Mouse (Mus musculus): ENCODE results near the gene Fabp1. TPM values are rescaled to one million over a fixed set of nuclear protein-coding genes. Genes with fewer than 3 reads are reported as not detected.

Gene Fabp1
- total and polyA plus RNA-seq, 3 experiments = not detected

GRCm38 (mm10) chr6:71162269-71162668, 37.4 kb upstream of the Fabp1 start:
- Histone ChIP-seq H3K9me3 (replicated peaks) (no peaks in the 10 kb centered on the region), H3K27me3 (ENCODE audit: insufficient read depth, low read length) (peaks cover 19% of the 10 kb centered on the region), H3K36me3 (replicated peaks) (no peaks in the 10 kb centered on the region), H3K4me1 (ENCODE audit: insufficient read depth, low read depth, low read length) (peaks cover 4% of the 10 kb centered on the region; the same call in 1 of the 2 replicates), H3K4me3 (ENCODE audit: low read depth, low read length) (no peak overlapping the region)
- DNase-seq (ENCODE audit: low spot score) = no peak
- TF ChIP-seq TAL1 (conservative IDR thresholded peaks at IDR 0.05; ENCODE audit: low read depth, low read length) = no peak
- no peak for TF ChIP-seq POLR2AphosphoS5 (IDR thresholded peaks at IDR 0.05; ENCODE audit: insufficient replicate concordance, low read depth, low read length)
- no peak for TF ChIP-seq GATA2 (IDR thresholded peaks at IDR 0.05; ENCODE audit: borderline replicate concordance, low read depth, low read length)
- no peak for TF ChIP-seq GATA1 (IDR thresholded peaks at IDR 0.05; ENCODE audit: borderline replicate concordance, low read length)
- ATAC-seq (ENCODE audit: extremely low read depth, insufficient number of reproducible peaks, low FRiP score, poor library complexity, severe bottlenecking) = no peak

GRCm38 (mm10) chr6:71164394-71164793, 35.2 kb upstream of the Fabp1 start:
- TF ChIP-seq GATA1 (IDR thresholded peaks at IDR 0.05; ENCODE audit: borderline replicate concordance, low read length) (no peak), TAL1 (conservative IDR thresholded peaks at IDR 0.05; ENCODE audit: low read depth, low read length) (no peak), POLR2AphosphoS5 (IDR thresholded peaks at IDR 0.05; ENCODE audit: insufficient replicate concordance, low read depth, low read length) (no peak), GATA2 (IDR thresholded peaks at IDR 0.05; ENCODE audit: borderline replicate concordance, low read depth, low read length) (no peak), CTCF (IDR thresholded peaks at IDR 0.05; ENCODE audit: low read depth, low read length) (no peak)
- no peak overlapping the region for H3K4me3 ChIP-seq (ENCODE audit: low read depth, low read length)
- peaks cover 10% of the 10 kb centered on the region; the same call in 1 of the 2 replicates for H3K27me3 ChIP-seq (ENCODE audit: insufficient read depth, low read length)
- no peaks in the 10 kb centered on the region for H3K4me1 ChIP-seq (ENCODE audit: insufficient read depth, low read depth, low read length)
- ATAC-seq (ENCODE audit: extremely low read depth, insufficient number of reproducible peaks, low FRiP score, poor library complexity, severe bottlenecking) (no peak), DNase-seq (ENCODE audit: low spot score) (no peak)
- H3K36me3 ChIP-seq (replicated peaks) = no peaks in the 10 kb centered on the region
- H3K9me3 ChIP-seq (replicated peaks) = no peaks in the 10 kb centered on the region

GRCm38 (mm10) chr6:71166551-71167169, 33.0 kb upstream of the Fabp1 start:
- Histone ChIP-seq H3K27me3 (ENCODE audit: insufficient read depth, low read length) (0 out of 2 replicates have a peak, but pooled peaks cover 4% of the 10 kb centered on the region), H3K4me3 (ENCODE audit: low read depth, low read length) (no peak overlapping the region), H3K9me3 (replicated peaks) (no peaks in the 10 kb centered on the region), H3K36me3 (replicated peaks) (no peaks in the 10 kb centered on the region), H3K4me1 (ENCODE audit: insufficient read depth, low read depth, low read length) (no peaks in the 10 kb centered on the region)
- ATAC-seq (ENCODE audit: extremely low read depth, insufficient number of reproducible peaks, low FRiP score, poor library complexity, severe bottlenecking) (no peak), DNase-seq (ENCODE audit: low spot score) (peak; percentile 20)
- TF ChIP-seq POLR2AphosphoS5 (IDR thresholded peaks at IDR 0.05; ENCODE audit: insufficient replicate concordance, low read depth, low read length) (no peak), TAL1 (conservative IDR thresholded peaks at IDR 0.05; ENCODE audit: low read depth, low read length) (no peak), CTCF (IDR thresholded peaks at IDR 0.05; ENCODE audit: low read depth, low read length) (no peak), GATA1 (IDR thresholded peaks at IDR 0.05; ENCODE audit: borderline replicate concordance, low read length) (no peak), GATA2 (IDR thresholded peaks at IDR 0.05; ENCODE audit: borderline replicate concordance, low read depth, low read length) (no peak)

GRCm38 (mm10) chr6:71172812-71173580, 26.6 kb upstream of the Fabp1 start:
- H3K4me1 ChIP-seq (ENCODE audit: insufficient read depth, low read depth, low read length) = no peaks in the 10 kb centered on the region
- no peak for TF ChIP-seq GATA2 (IDR thresholded peaks at IDR 0.05; ENCODE audit: borderline replicate concordance, low read depth, low read length)
- no peak for TF ChIP-seq CTCF (IDR thresholded peaks at IDR 0.05; ENCODE audit: low read depth, low read length)
- TF ChIP-seq TAL1 (conservative IDR thresholded peaks at IDR 0.05; ENCODE audit: low read depth, low read length) = no peak
- TF ChIP-seq POLR2AphosphoS5 (IDR thresholded peaks at IDR 0.05; ENCODE audit: insufficient replicate concordance, low read depth, low read length) = no peak
- TF ChIP-seq GATA1 (IDR thresholded peaks at IDR 0.05; ENCODE audit: borderline replicate concordance, low read length) = no peak
- H3K9me3 ChIP-seq (replicated peaks) = no peaks in the 10 kb centered on the region
- no peak overlapping the region for H3K4me3 ChIP-seq (ENCODE audit: low read depth, low read length)
- DNase-seq (ENCODE audit: low spot score) (no peak), ATAC-seq (ENCODE audit: extremely low read depth, insufficient number of reproducible peaks, low FRiP score, poor library complexity, severe bottlenecking) (no peak)
- no peaks in the 10 kb centered on the region for H3K36me3 ChIP-seq (replicated peaks)
- H3K27me3 ChIP-seq (ENCODE audit: insufficient read depth, low read length) = no peaks in the 10 kb centered on the region

- Histone ChIP-seq H3K4me3 (ENCODE audit: low read depth, low read length) (no peak overlapping the region), H3K4me1 (ENCODE audit: insufficient read depth, low read depth, low read length) (no peaks in the 10 kb centered on the region), H3K27me3 (ENCODE audit: insufficient read depth, low read length) (peaks cover 2% of the 10 kb centered on the region; the same call in 1 of the 2 replicates), H3K9me3 (replicated peaks) (no peaks in the 10 kb centered on the region), H3K36me3 (replicated peaks) (no peaks in the 10 kb centered on the region)
- DNase-seq (ENCODE audit: low spot score) (no peak), ATAC-seq (ENCODE audit: extremely low read depth, insufficient number of reproducible peaks, low FRiP score, poor library complexity, severe bottlenecking) (no peak)
- TF ChIP-seq GATA1 (IDR thresholded peaks at IDR 0.05; ENCODE audit: borderline replicate concordance, low read length) (no peak), POLR2AphosphoS5 (IDR thresholded peaks at IDR 0.05; ENCODE audit: insufficient replicate concordance, low read depth, low read length) (no peak), GATA2 (IDR thresholded peaks at IDR 0.05; ENCODE audit: borderline replicate concordance, low read depth, low read length) (no peak), CTCF (IDR thresholded peaks at IDR 0.05; ENCODE audit: low read depth, low read length) (no peak)
These were observed 19.0 kb upstream of the Fabp1 start for GRCm38 (mm10) chr6:71180596-71180995.

- peaks cover 10% of the 10 kb centered on the region; the same call in 1 of the 2 replicates for H3K27me3 ChIP-seq (ENCODE audit: insufficient read depth, low read length)
- H3K9me3 ChIP-seq (replicated peaks) = no peaks in the 10 kb centered on the region
- no peaks in the 10 kb centered on the region for H3K4me1 ChIP-seq (ENCODE audit: insufficient read depth, low read depth, low read length)
- DNase-seq (ENCODE audit: low spot score) (no peak), ATAC-seq (ENCODE audit: extremely low read depth, insufficient number of reproducible peaks, low FRiP score, poor library complexity, severe bottlenecking) (no peak)
- no peaks in the 10 kb centered on the region for H3K36me3 ChIP-seq (replicated peaks)
- no peak for TF ChIP-seq TAL1 (conservative IDR thresholded peaks at IDR 0.05; ENCODE audit: low read depth, low read length)
- TF ChIP-seq CTCF (IDR thresholded peaks at IDR 0.05; ENCODE audit: low read depth, low read length) = no peak
- TF ChIP-seq POLR2AphosphoS5 (IDR thresholded peaks at IDR 0.05; ENCODE audit: insufficient replicate concordance, low read depth, low read length) = no peak
- no peak for TF ChIP-seq GATA2 (IDR thresholded peaks at IDR 0.05; ENCODE audit: borderline replicate concordance, low read depth, low read length)
- no peak for TF ChIP-seq GATA1 (IDR thresholded peaks at IDR 0.05; ENCODE audit: borderline replicate concordance, low read length)
- no peak overlapping the region for H3K4me3 ChIP-seq (ENCODE audit: low read depth, low read length)
These were observed 14.6 kb upstream of the Fabp1 start for GRCm38 (mm10) chr6:71184941-71185604.

Data from G1E (cell line).